Comparison of ENCODE assay signal across 22 mouse cellular contexts in genomic region chr17:46467830-46468229, GRCm38 (mm10). TPM values are rescaled to one million over a fixed set of nuclear protein-coding genes. Genes with fewer than 3 reads are reported as not detected.
DNase-seq lines count a peak whose midpoint lies in the region; ATAC-seq and TF ChIP-seq lines count a peak whose summit lies in the region.
"Had no signal": no experiment of that assay in that cellular context is flagged by ENCODE, and none has a peak within 500 bp of the region (broad histone marks: within the 10 kb centered on the region; RNA-seq: fewer than 3 reads in every experiment).

No protein-coding gene starts in this region.

- 65% methylated on average over 9 of the region's 9 CpGs for WGBS in forebrain, embryonic 15.5 days

- H3K27me3 ChIP-seq in E14TG2a.4 (ENCODE audit: insufficient read depth, low read length): peaks cover 61% of the 10 kb centered on the region
- H3K27me3 ChIP-seq in forebrain, embryonic 15.5 days: no peaks in the 10 kb centered on the region
- H3K27me3 ChIP-seq: embryonic facial prominence, embryonic 15.5 days; midbrain, embryonic 12.5 days; neural tube, embryonic 15.5 days had no signal

- ATAC-seq in frontal cortex, adult (ENCODE audit: low TSS enrichment): 0 out of 2 replicates have a peak, but pooled peaks have one; percentile 27
- ATAC-seq in forebrain, embryonic 15.5 days (replicated peaks): peak; percentile 45; the same call in 1 of the 2 replicates
- ATAC-seq: activated CD4-positive, CD25-positive, alpha-beta regulatory T cell, adult 4 months; Patski had no signal

- H3K4me1 ChIP-seq in E14TG2a.4 (replicated peaks; ENCODE audit: low read depth, low read length): peaks cover 34% of the 10 kb centered on the region
- peaks cover 6% of the 10 kb centered on the region; the same call in 1 of the 2 replicates for H3K4me1 ChIP-seq in forebrain, embryonic 15.5 days
- H3K4me1 ChIP-seq: embryonic facial prominence, embryonic 15.5 days; midbrain, embryonic 12.5 days; neural tube, embryonic 15.5 days had no signal

- peak overlapping the region; percentile 34 for H3K27ac ChIP-seq in forebrain, embryonic 15.5 days (replicated peaks)
- H3K27ac ChIP-seq: embryonic facial prominence, embryonic 15.5 days; hindbrain, embryonic 14.5 days; layer of hippocampus, adult 2 months; midbrain, embryonic 12.5 days; neural tube, embryonic 15.5 days had no signal

- no peak overlapping the region for H3K4me2 ChIP-seq in forebrain, embryonic 15.5 days (replicated peaks)
- H3K4me2 ChIP-seq: embryonic facial prominence, embryonic 15.5 days; hindbrain, embryonic 14.5 days; midbrain, embryonic 12.5 days; neural tube, embryonic 15.5 days had no signal

- 0 out of 2 replicates have a peak overlapping the region, but pooled peaks have one; percentile 1 for H3K4me3 ChIP-seq in E14TG2a.4 (replicated peaks; ENCODE audit: low read length)
- H3K4me3 ChIP-seq in forebrain, embryonic 15.5 days: no peak overlapping the region
- H3K4me3 ChIP-seq: embryonic facial prominence, embryonic 15.5 days; layer of hippocampus, adult 2 months; midbrain, embryonic 12.5 days; neural tube, embryonic 15.5 days had no signal

- DNase-seq in frontal cortex, adult 2 months (ENCODE audit: extremely low spot score in 1 of 2, low spot score in 1 of 2): no peak
- peak; percentile 65 to 70 for DNase-seq in cerebellum, adult 18-20 months
- DNase-seq in embryo, embryonic 11 days: no peak
- no peak for DNase-seq in MN1 (ENCODE audit: low spot score)
- DNase-seq: adrenal gland, postnatal 14 days; B cell, adult 2 months; gastrocnemius, postnatal 10 days; kidney, adult 11 months; kidney, postnatal 10 days had no signal

- H3K9me3 ChIP-seq in E14TG2a.4 (ENCODE audit: low read length): no peaks in the 10 kb centered on the region
- no peaks in the 10 kb centered on the region for H3K9me3 ChIP-seq in forebrain, embryonic 15.5 days
- H3K9me3 ChIP-seq: embryonic facial prominence, embryonic 15.5 days; midbrain, embryonic 12.5 days; neural tube, embryonic 15.5 days had no signal

- TF ChIP-seq CTCF in E14TG2a.4 (conservative IDR thresholded peaks at IDR 0.05; ENCODE audit: low read length): no peak

- H3K9ac ChIP-seq in forebrain, embryonic 15.5 days (replicated peaks): no peak overlapping the region
- H3K9ac ChIP-seq: embryonic facial prominence, embryonic 15.5 days; hindbrain, embryonic 14.5 days; midbrain, embryonic 12.5 days; neural tube, embryonic 15.5 days had no signal

- H3K36me3 ChIP-seq in E14TG2a.4 (ENCODE audit: insufficient read depth, low read length): no peaks in the 10 kb centered on the region
- H3K36me3 ChIP-seq in forebrain, embryonic 15.5 days: peaks cover 77% of the 10 kb centered on the region
- H3K36me3 ChIP-seq: embryonic facial prominence, embryonic 15.5 days had no signal

RNA-seq across cellular contexts. Expression of gene Ttbk1, which starts 19.6 kb away (rescaled TPM):
- polyA plus RNA-seq in frontal cortex, adult 2 months (2012; rRNA removed): 46.3 and 50.1 TPM in 2 replicates
- 6.5 and 7.5 TPM in 2 replicates for polyA plus RNA-seq in forebrain, embryonic 15.5 days (2015; fragmentation: Nextera tagmentation; extraction: Ambion mirVana)
- polyA plus RNA-seq: liver, embryonic 16.5 days had no signal

RNA-seq across cellular contexts. Expression of gene Dnph1, which starts 28.7 kb away (rescaled TPM):
- 4.0 and 4.8 TPM in 2 replicates for polyA plus RNA-seq in frontal cortex, adult 2 months (2012; rRNA removed)
- 32.1 and 33.3 TPM in 2 replicates for polyA plus RNA-seq in forebrain, embryonic 15.5 days (2015; fragmentation: Nextera tagmentation; extraction: Ambion mirVana)

RNA-seq across cellular contexts. Expression of gene Slc22a7, which starts 29.6 kb away (rescaled TPM):
- polyA plus RNA-seq in frontal cortex, adult 2 months (2012; rRNA removed): 0.15 and 0.18 TPM in 2 replicates
- 0.11 and 0.15 TPM in 2 replicates for polyA plus RNA-seq in forebrain, embryonic 15.5 days (2015; fragmentation: Nextera tagmentation; extraction: Ambion mirVana)
- polyA plus RNA-seq: activated CD4-positive, CD25-positive, alpha-beta regulatory T cell, adult 4 months; heart, postnatal 0 days; hindbrain, embryonic 14.5 days; limb, embryonic 14.5 days; midbrain, embryonic 12.5 days; neural tube, embryonic 15.5 days; Patski had no signal

RNA-seq across cellular contexts. Expression of gene Crip3, which starts 39.1 kb away (rescaled TPM):
- 9.1 and 13.8 TPM in 2 replicates for polyA plus RNA-seq in frontal cortex, adult 2 months (2012; rRNA removed)
- 1.1 and 1.2 TPM in 2 replicates for polyA plus RNA-seq in forebrain, embryonic 15.5 days (2015; fragmentation: Nextera tagmentation; extraction: Ambion mirVana)
- polyA plus RNA-seq: activated CD4-positive, CD25-positive, alpha-beta regulatory T cell, adult 4 months; liver, embryonic 16.5 days; Patski had no signal

Comparison
In these comparisons a context has a peak if more than half of its experiments do, and no peak if none do; other contexts are left out.
1. DNase-seq: peak in cerebellum, adult 18-20 months (2 of 2); none in frontal cortex, adult 2 months (0 of 2), embryo, embryonic 11 days (single experiment) and MN1 (single experiment).